Mouse (Mus musculus): ENCODE data around the gene Card9.
A peak's percentile ranks its signal among the peaks of the same experiment; 100 is the strongest.

The Card9 gene

DNA sequence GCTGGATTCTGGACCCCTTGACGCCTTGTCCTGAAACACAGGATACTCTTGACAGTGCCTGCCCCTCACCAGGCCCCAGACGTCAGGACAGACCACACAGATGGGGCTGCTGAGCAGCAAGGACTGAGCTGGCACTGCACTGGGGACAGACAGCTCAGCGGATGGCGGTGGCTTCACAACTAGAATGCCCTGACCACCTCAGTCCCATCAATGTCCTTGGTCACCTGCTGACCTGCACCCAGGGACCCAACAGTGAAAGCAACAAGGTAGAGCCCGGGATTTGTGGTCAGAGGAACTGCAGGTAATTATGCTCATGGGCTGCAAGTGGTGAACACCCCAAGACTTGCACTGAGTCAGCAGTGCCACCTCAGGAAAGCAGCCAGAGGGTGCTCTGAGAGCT, 2.3 kb upstream of the Card9 start:
- no peak for DNase-seq (ENCODE audit: low read depth, low spot score)

GRCm38 (mm10) chr2:26359983-26360382, 735 bp downstream of the Card9 start:
- DNase-seq (ENCODE audit: low read depth, low spot score), result no peak

- DNase-seq (ENCODE audit: low read depth, low spot score), result no peak
Observed at GRCm38 (mm10) chr2:26358667-26359320, 1.9 kb downstream of the Card9 start.

DNA sequence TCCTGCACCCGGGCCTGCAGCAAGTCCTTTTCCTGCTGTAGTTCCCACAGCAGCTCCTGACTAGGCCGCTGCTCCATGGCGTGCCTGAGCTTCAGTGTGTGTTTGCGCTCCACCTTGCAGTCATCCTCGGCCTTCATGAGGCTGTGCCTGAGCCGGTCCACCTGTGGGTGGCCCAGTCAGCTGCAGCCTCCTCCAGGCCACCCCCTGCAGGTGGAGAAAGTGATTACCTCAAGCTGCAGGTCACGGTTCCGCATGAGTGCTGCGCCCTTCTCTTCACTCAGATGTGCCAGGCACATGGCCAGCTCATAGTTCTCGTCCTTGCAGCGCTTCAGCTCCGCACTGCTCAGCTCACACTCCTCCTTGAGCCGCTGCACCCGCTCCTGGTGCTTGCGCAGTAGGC, 3.2 kb downstream of the Card9 start:
- DNase-seq (ENCODE audit: low read depth, low spot score), result no peak

GRCm38 (mm10) chr2:26356678-26357077, 4.0 kb downstream of the Card9 start:
- DNase-seq (ENCODE audit: low read depth, low spot score), result no peak

DNA sequence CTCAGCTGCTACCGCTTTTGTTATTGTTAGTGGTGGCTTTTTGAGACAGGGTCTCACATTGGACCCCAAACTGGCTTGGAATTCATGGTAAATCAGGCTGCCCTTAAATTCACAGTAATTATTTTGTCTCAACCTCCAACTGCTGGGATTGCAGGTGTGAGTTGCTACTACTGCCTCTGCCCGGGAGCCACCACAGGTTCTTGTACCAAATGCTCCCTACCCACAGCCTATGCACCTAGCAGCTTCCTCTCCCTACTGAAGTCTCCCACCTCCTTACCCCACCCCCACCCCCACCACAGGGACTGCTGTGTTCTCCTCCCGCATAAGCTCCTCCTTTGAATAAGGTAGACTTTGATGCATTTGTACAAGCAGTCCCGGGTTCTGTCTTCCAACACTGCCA, 4.5 kb downstream of the Card9 start:
- no peak for DNase-seq (ENCODE audit: low read depth, low spot score)

DNA sequence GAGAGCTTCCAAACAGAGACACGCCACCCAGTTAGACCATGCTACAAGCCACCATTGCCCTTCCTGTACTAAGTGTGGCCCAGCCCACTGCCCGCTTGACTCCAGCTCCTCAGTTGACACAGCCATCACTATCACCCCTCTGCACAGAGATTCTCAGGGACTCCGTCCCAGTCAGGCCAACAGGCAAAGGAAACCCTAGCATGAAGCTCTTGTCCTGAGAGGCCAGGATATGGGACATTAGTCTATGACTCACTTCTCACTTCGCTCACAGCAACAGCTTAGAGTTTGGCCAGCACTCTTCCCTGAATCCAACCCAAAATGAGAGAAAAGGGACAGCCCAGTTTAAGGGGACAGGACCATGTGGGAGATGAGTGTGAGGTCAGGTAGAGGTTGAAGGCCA, 6.3 kb downstream of the Card9 start:
- DNase-seq (ENCODE audit: low read depth, low spot score), result no peak

GRCm38 (mm10) chr2:26353066-26353980, 7.4 kb downstream of the Card9 start:
- no peak for DNase-seq (ENCODE audit: low read depth, low spot score)

GRCm38 (mm10) chr2:26352291-26352910, 8.3 kb downstream of the Card9 start:
- DNase-seq (ENCODE audit: low read depth, low spot score), result no peak

- DNase-seq (ENCODE audit: low read depth, low spot score), result peak; percentile 93
Observed at GRCm38 (mm10) chr2:26351358-26352290, 9.1 kb downstream of the Card9 start, which contains the start of gene Dnlz. Gene Dnlz, minus strand, starts transcription at chr2:26352110.

DNA sequence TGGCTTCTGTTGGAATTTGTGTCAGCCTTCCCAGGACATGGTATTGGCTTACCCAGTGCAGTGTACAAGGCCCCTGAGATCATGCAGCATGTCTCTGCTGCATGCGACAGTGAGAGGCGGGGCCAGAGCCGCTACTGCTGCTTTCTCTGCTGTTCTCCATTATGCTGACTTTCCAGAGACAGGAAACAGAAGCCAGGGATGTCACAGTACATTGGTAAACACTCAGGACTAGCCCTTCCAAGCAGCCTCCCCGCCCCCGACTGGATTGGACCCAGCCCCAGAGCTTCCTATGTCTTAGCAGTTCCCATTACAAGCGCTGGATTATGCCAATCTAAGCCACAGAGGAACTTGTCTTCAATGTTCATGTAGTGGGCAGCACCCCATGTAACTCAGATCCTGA, 12.5 kb downstream of the Card9 start:
- DNase-seq (ENCODE audit: low read depth, low spot score), result no peak

- no peak for DNase-seq (ENCODE audit: low read depth, low spot score)
Observed at GRCm38 (mm10) chr2:26342609-26343490, 17.9 kb downstream of the Card9 start.

GRCm38 (mm10) chr2:26342044-26342443, 18.7 kb downstream of the Card9 start:
- DNase-seq (ENCODE audit: low read depth, low spot score), result no peak

- DNase-seq (ENCODE audit: low read depth, low spot score), result no peak
Observed at GRCm38 (mm10) chr2:26341510-26341981, 19.2 kb downstream of the Card9 start.

GRCm38 (mm10) chr2:26339204-26339551, 21.5 kb downstream of the Card9 start:
- DNase-seq (ENCODE audit: low read depth, low spot score), result no peak

GRCm38 (mm10) chr2:26338302-26339203, 22.2 kb downstream of the Card9 start:
- DNase-seq (ENCODE audit: low read depth, low spot score), result no peak

DNA sequence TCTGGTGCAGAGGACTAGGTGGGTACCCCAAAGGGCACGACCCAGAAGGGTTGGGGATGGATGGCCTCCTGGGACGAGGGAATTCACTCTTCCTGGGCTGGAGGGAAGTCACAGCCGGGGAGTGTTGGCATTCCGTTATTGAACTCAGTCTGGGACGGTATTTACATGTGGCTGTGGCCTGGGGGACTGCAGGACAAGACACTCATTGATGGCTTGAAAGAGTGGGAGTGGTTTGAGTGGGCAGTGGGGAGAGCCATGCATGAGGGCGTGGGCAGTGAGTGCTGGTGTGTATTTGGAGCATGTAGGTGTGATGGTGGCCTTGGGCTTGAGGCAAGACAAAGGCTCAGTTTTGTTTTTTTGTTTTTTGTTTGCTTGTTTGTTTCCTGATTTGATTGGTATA, 30.0 kb downstream of the Card9 start:
- no peak for DNase-seq (ENCODE audit: low read depth, low spot score)

- no peak for DNase-seq (ENCODE audit: low read depth, low spot score)
Observed at GRCm38 (mm10) chr2:26330056-26330468, 30.7 kb downstream of the Card9 start.

- no peak for DNase-seq (ENCODE audit: low read depth, low spot score)
Observed at GRCm38 (mm10) chr2:26329402-26329801, 31.3 kb downstream of the Card9 start.
